Mouse (Mus musculus) G1E (cell line): Measurements from ENCODE around the gene Klf1. TPM values are rescaled to one million over a fixed set of nuclear protein-coding genes. Genes with fewer than 3 reads are reported as not detected.

Experiments
- ATAC-seq: 2 replicates; pipeline ENCODE4 v1.8.0; 2016; ENCODE audit warnings: mild to moderate bottlenecking; ENCODE audit not compliant: insufficient number of reproducible peaks, poor library complexity, low FRiP score, severe bottlenecking; ENCODE audit errors: extremely low read depth
- DNase-seq: peaks from one replicate; pipeline ENCODE4 v3.0.0; 2012; ENCODE audit warnings: low spot score
- H3K27me3 ChIP-seq: 2 replicates; pipeline ENCODE4 v1.6.1; 2012; ENCODE audit warnings: mild to moderate bottlenecking, low read length, inconsistent platforms; ENCODE audit not compliant: insufficient read depth
- H3K36me3 ChIP-seq: replicated peaks from 2 replicates; pipeline ENCODE3; 2012; ENCODE audit warnings: mild to moderate bottlenecking, inconsistent platforms
- H3K4me1 ChIP-seq: 2 replicates; pipeline ENCODE4 v1.6.1; 2012; ENCODE audit warnings: low read depth, low read length, inconsistent platforms, mixed read lengths; ENCODE audit not compliant: insufficient read depth
- H3K4me3 ChIP-seq: 2 replicates; pipeline ENCODE4 v1.5.1; 2012; ENCODE audit warnings: low read depth, mild to moderate bottlenecking, inconsistent platforms, low read length, moderate library complexity, mixed read lengths
- H3K9me3 ChIP-seq: replicated peaks from 2 replicates; pipeline ENCODE4 v1.6.1; 2012; ENCODE audit warnings: inconsistent platforms
- CTCF ChIP-seq: IDR thresholded peaks from 2 replicates; pipeline ENCODE4 v1.5.1; 2012; ENCODE audit warnings: low read depth, low read length, inconsistent platforms, mixed read lengths
- GATA1 ChIP-seq: IDR thresholded peaks from 2 replicates; pipeline ENCODE4 v1.6.1; 2012; ENCODE audit warnings: borderline replicate concordance, low read length, inconsistent platforms, mixed read lengths
- GATA2 ChIP-seq: IDR thresholded peaks from 2 replicates; pipeline ENCODE4 v1.6.1; 2012; ENCODE audit warnings: low read depth, low read length, inconsistent platforms, borderline replicate concordance
- POLR2AphosphoS5 ChIP-seq: IDR thresholded peaks from 2 replicates; pipeline ENCODE4 v1.6.1; 2012; ENCODE audit warnings: low read depth, low read length, inconsistent platforms; ENCODE audit not compliant: insufficient replicate concordance
- TAL1 ChIP-seq: conservative IDR thresholded peaks from 2 replicates; pipeline ENCODE4 v1.6.1; 2012; ENCODE audit warnings: low read depth, low read length, inconsistent platforms, mixed read lengths
- polyA plus RNA-seq: library from polyadenylated mRNA; stranded (reverse); fragments of >175 nt; gene quantifications from 2 replicates; pipeline ENCODE4 v1.2.3, GENCODE M21; 2012
- total RNA-seq, 2 experiments: library from RNA; stranded (forward) in 1 of 2; stranded (reverse) in 1 of 2; fragments of 200-1000 nt in 1 of 2; fragments of >200 nt in 1 of 2; fragmentation: Nextera tagmentation in 1 of 2; gene quantifications; 2 replicates each; pipeline ENCODE4 v1.2.3; 2014 to 2017

The Klf1 gene
- total and polyA plus RNA-seq, 3 experiments: 51.5 to 193 (median 75.0) TPM

GRCm38 (mm10) chr8:84928456-84929306 is 27.0 kb downstream of the Klf1 start:
- peaks cover 6% of the 10 kb centered on the region for H3K36me3 ChIP-seq
- peaks cover 36% of the 10 kb centered on the region for H3K4me1 ChIP-seq
- TF ChIP-seq GATA1 (no peak), GATA2 (no peak), TAL1 (no peak), CTCF (peak; percentile 54), POLR2AphosphoS5 (no peak)
- H3K27me3 ChIP-seq: peaks cover 38% of the 10 kb centered on the region
- no peaks in the 10 kb centered on the region for H3K9me3 ChIP-seq
- ATAC-seq (no peak), DNase-seq (peak; percentile 55)
- H3K4me3 ChIP-seq: no peak overlapping the region; the same call in 1 of the 2 replicates

GRCm38 (mm10) chr8:84930582-84930981 is 28.9 kb downstream of the Klf1 start:
- no peak for TF ChIP-seq POLR2AphosphoS5
- peaks cover 56% of the 10 kb centered on the region for H3K27me3 ChIP-seq
- H3K4me3 ChIP-seq: no peak overlapping the region
- no peak for ATAC-seq
- no peaks in the 10 kb centered on the region for H3K36me3 ChIP-seq
- no peaks in the 10 kb centered on the region for H3K9me3 ChIP-seq
- DNase-seq: no peak
- H3K4me1 ChIP-seq: peaks cover 35% of the 10 kb centered on the region

GRCm38 (mm10) chr8:84933767-84934559 is 32.2 kb downstream of the Klf1 start:
- no peaks in the 10 kb centered on the region for H3K36me3 ChIP-seq
- no peaks in the 10 kb centered on the region for H3K9me3 ChIP-seq
- no peak for ATAC-seq
- no peak overlapping the region for H3K4me3 ChIP-seq
- DNase-seq: no peak
- H3K4me1 ChIP-seq: peaks cover 35% of the 10 kb centered on the region
- H3K27me3 ChIP-seq: peaks cover 69% of the 10 kb centered on the region
- TF ChIP-seq POLR2AphosphoS5 (no peak), CTCF (no peak), TAL1 (no peak), GATA1 (no peak), GATA2 (no peak)

- H3K4me3 ChIP-seq: no peak overlapping the region
- no peaks in the 10 kb centered on the region for H3K36me3 ChIP-seq
- TF ChIP-seq POLR2AphosphoS5 (no peak), TAL1 (no peak), CTCF (no peak), GATA1 (no peak), GATA2 (no peak)
- DNase-seq (no peak), ATAC-seq (no peak)
- no peaks in the 10 kb centered on the region for H3K9me3 ChIP-seq
- H3K4me1 ChIP-seq: peaks cover 29% of the 10 kb centered on the region
- peaks cover 63% of the 10 kb centered on the region for H3K27me3 ChIP-seq
These were observed 33.1 kb downstream of the Klf1 start for GRCm38 (mm10) chr8:84934860-84935259.

- H3K4me3 ChIP-seq: no peak overlapping the region
- no peaks in the 10 kb centered on the region for H3K36me3 ChIP-seq
- DNase-seq (no peak), ATAC-seq (no peak)
- H3K4me1 ChIP-seq: peaks cover 24% of the 10 kb centered on the region
- peaks cover 62% of the 10 kb centered on the region for H3K27me3 ChIP-seq
- H3K9me3 ChIP-seq: no peaks in the 10 kb centered on the region
- no peak for TF ChIP-seq GATA1
- TF ChIP-seq TAL1: no peak
- TF ChIP-seq POLR2AphosphoS5: no peak
- TF ChIP-seq GATA2: no peak
- no peak for TF ChIP-seq CTCF
These were observed 33.8 kb downstream of the Klf1 start for GRCm38 (mm10) chr8:84935489-84935888.

GRCm38 (mm10) chr8:84936041-84936961 is 34.6 kb downstream of the Klf1 start:
- TF ChIP-seq GATA1 (no peak), POLR2AphosphoS5 (no peak)
- H3K27me3 ChIP-seq: peaks cover 64% of the 10 kb centered on the region
- no peaks in the 10 kb centered on the region for H3K9me3 ChIP-seq
- H3K4me3 ChIP-seq: no peak overlapping the region
- peaks cover 24% of the 10 kb centered on the region for H3K4me1 ChIP-seq
- ATAC-seq (no peak), DNase-seq (no peak)
- H3K36me3 ChIP-seq: no peaks in the 10 kb centered on the region
